Mouse (Mus musculus): Measurements from ENCODE around the gene Atg16l1.

DNA sequence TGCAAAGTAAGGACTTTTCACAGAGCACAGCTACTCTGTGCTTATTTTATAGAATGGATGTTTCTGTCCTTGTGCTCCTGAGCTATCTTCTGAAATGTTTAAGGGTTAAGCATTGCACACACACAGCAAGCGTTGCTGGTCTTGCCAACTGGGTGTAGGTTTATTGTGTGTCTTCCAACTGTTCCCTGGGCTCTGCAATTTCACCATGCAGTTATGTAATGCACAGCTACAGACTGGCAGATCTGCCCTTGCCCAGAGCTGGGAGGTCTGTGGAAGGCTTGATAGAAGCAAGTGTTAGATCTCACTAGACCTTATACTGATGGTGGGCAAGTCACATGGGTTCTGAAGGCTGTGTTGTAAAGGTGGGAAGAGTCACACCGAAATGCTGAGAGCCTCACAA is 42.6 kb downstream of the Atg16l1 start:
- TF ChIP-seq CTCF (IDR thresholded peaks at IDR 0.05): no peak
- TF ChIP-seq EP300 (IDR thresholded peaks at IDR 0.05): no peak

All from lung, postnatal 0 days (tissue).